Mouse (Mus musculus): Measurements from ENCODE around the gene Gm10309. TPM values are rescaled to one million over a fixed set of nuclear protein-coding genes. Genes with fewer than 3 reads are reported as not detected.

Gm10309 gene
- total and polyA plus RNA-seq, 2 experiments from 2014 or later: 0.30 TPM; not detected in 1

DNA sequence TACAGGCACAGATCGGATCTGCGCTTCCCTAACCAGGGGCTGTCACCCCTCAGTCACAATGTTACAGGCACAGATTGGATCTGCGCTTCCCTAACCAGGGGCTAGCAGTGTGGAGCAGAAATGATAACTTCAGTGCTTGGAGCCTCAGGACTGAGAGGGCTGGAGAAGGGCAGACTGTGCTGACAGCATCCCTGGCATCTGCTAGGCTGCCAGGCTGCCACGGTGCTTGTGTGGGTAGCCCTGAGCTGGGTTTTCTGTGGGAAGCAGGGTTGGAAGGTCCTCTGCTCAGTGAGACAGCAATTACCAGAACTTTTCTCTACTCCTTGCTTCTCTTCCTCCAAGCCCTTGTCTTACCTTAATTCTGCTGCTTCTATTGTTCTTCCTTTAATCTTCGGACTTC, 37.1 kb downstream of the Gm10309 start:
- Histone ChIP-seq H3K27ac (no peak overlapping the region), H3K4me2 (ENCODE audit: low read depth, low read length) (no peak overlapping the region), H3K9me3 (ENCODE audit: low read length) (no peaks in the 10 kb centered on the region), H3K4me3 (ENCODE audit: low read length) (no peak overlapping the region), H3K27me3 (ENCODE audit: insufficient read depth, low read length) (no peaks in the 10 kb centered on the region), H3K9ac (replicated peaks; ENCODE audit: low read length) (no peak overlapping the region), H3K36me3 (ENCODE audit: insufficient read depth, low read length) (no peaks in the 10 kb centered on the region), H3K4me1 (ENCODE audit: insufficient read depth, low read length) (peaks cover 13% of the 10 kb centered on the region; the same call in 1 of the 2 replicates)
- ATAC-seq (no peak), DNase-seq (ENCODE audit: low spot score) (no peak)
- no peak for TF ChIP-seq CTCF (IDR thresholded peaks at IDR 0.05; ENCODE audit: low read depth)
- WGBS: 61% methylated on average over 5 of the region's 5 CpGs

DNA sequence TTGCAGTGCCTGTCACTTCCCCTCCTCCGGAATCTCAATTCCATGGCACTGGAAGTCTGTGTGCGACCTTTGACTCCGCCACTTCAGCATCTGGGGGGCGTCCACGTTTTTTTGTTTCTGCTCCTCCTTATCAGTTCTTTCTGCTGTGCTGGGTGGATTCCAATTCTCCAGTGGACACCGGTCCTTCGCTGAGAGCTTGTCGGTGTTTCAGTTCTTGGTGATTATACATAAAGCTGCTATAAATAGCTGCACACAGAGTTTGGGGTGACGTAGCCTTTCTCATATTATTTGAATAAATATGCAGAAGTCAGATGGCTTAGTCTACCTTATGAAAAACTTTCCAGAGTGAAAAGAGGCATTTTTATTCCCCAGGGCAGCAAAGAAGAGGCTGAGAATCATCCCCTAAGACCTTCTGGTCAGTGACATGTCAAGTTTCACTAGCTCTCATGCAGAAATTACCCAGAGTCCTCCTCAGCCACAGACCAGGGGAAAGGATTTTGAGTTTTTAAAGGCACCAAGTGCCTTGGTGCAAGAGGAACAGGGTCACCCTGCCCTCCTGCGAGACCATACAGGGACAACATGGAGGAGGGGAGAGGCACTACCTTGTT, 37.6 kb downstream of the Gm10309 start:
- H3K27me3 ChIP-seq (ENCODE audit: insufficient read depth, low read length): no peaks in the 10 kb centered on the region
- H3K27ac ChIP-seq: no peak overlapping the region
- H3K4me3 ChIP-seq (ENCODE audit: low read length): no peak overlapping the region
- no peak overlapping the region for H3K4me2 ChIP-seq (ENCODE audit: low read depth, low read length)
- no peak overlapping the region for H3K9ac ChIP-seq (replicated peaks; ENCODE audit: low read length)
- H3K36me3 ChIP-seq (ENCODE audit: insufficient read depth, low read length): no peaks in the 10 kb centered on the region
- DNase-seq (ENCODE audit: low spot score) (no peak), ATAC-seq (no peak)
- H3K4me1 ChIP-seq (ENCODE audit: insufficient read depth, low read length): peaks cover 13% of the 10 kb centered on the region; the same call in 1 of the 2 replicates
- 50% methylated on average over 10 of the region's 10 CpGs for WGBS
- no peaks in the 10 kb centered on the region for H3K9me3 ChIP-seq (ENCODE audit: low read length)
- TF ChIP-seq CTCF (IDR thresholded peaks at IDR 0.05; ENCODE audit: low read depth): no peak

DNA sequence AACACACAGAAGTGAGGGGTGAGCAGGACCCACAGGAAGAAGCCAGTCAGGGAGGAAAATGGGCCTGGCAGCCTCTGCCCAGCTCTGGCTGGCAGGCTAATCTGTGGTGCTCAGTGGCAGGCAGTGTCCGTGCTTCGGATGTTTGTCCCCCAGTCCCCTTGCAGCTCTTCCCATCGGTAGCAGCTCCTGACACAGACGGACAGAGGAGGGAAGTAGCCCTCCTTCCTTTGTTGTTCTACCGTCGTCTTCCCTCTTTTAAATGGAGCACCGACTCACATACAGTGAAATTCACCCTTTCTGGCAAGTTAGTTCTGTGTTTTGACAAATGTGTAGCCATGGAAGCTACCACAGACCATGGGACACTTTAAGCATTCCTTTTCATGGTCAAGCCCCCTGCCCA, 38.2 kb downstream of the Gm10309 start:
- TF ChIP-seq CTCF (IDR thresholded peaks at IDR 0.05; ENCODE audit: low read depth): no peak
- no peaks in the 10 kb centered on the region for H3K36me3 ChIP-seq (ENCODE audit: insufficient read depth, low read length)
- DNase-seq (ENCODE audit: low spot score) (no peak), ATAC-seq (no peak)
- WGBS: 44% methylated on average over 7 of the region's 7 CpGs
- H3K9ac ChIP-seq (replicated peaks; ENCODE audit: low read length): no peak overlapping the region
- H3K27ac ChIP-seq: no peak overlapping the region
- H3K27me3 ChIP-seq (ENCODE audit: insufficient read depth, low read length): no peaks in the 10 kb centered on the region
- no peaks in the 10 kb centered on the region for H3K9me3 ChIP-seq (ENCODE audit: low read length)
- H3K4me3 ChIP-seq (ENCODE audit: low read length): no peak overlapping the region
- no peak overlapping the region for H3K4me2 ChIP-seq (ENCODE audit: low read depth, low read length)
- peaks cover 13% of the 10 kb centered on the region; the same call in 1 of the 2 replicates for H3K4me1 ChIP-seq (ENCODE audit: insufficient read depth, low read length)

DNA sequence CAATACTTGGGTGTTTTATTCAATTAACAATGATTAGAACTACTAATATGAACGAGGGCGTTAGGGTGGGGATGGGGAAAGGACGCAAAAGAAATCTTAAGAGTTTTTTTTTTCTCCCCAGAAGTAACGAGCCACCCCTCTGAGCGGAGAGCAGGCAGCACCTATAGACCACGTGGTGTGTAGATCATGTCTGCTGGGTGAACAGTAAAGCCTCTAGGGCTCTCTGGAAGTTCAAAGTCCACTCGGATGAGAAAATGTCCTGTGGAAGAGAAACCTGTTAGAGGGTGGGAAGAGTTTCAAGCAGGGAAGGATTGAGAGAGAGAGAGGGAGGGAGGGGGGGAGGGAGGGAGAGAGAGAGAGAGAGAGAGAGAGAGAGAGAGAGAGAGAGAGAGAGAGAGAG, 38.6 kb downstream of the Gm10309 start:
- peaks cover 13% of the 10 kb centered on the region; the same call in 1 of the 2 replicates for H3K4me1 ChIP-seq (ENCODE audit: insufficient read depth, low read length)
- no peaks in the 10 kb centered on the region for H3K27me3 ChIP-seq (ENCODE audit: insufficient read depth, low read length)
- no peaks in the 10 kb centered on the region for H3K9me3 ChIP-seq (ENCODE audit: low read length)
- no peak overlapping the region for H3K27ac ChIP-seq
- DNase-seq (ENCODE audit: low spot score) (no peak), ATAC-seq (no peak)
- 69% methylated on average over 7 of the region's 7 CpGs for WGBS
- no peaks in the 10 kb centered on the region for H3K36me3 ChIP-seq (ENCODE audit: insufficient read depth, low read length)
- H3K4me2 ChIP-seq (ENCODE audit: low read depth, low read length): no peak overlapping the region
- no peak overlapping the region for H3K4me3 ChIP-seq (ENCODE audit: low read length)
- H3K9ac ChIP-seq (replicated peaks; ENCODE audit: low read length): no peak overlapping the region
- no peak for TF ChIP-seq CTCF (IDR thresholded peaks at IDR 0.05; ENCODE audit: low read depth)

DNA sequence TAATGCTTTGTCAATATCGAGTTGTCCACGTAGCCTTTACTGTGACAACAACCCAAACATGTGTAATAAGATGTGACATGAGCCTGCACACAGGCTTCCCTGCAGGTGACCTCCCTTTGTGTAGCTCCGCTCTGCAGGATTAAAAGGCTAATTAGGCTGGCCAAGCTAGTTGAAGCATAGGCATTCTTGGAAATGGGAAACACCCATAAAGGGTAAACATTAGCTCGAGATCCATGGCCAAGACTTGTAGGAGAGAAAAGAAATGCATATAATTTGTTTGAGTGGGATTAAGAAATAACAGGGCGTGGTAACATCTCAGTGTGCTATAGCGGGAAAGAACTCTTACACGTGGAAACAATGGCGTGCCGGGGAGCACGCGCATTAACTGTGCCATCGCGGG, 39.2 kb downstream of the Gm10309 start:
- H3K36me3 ChIP-seq (ENCODE audit: insufficient read depth, low read length): no peaks in the 10 kb centered on the region
- no peak for ATAC-seq
- H3K4me1 ChIP-seq (ENCODE audit: insufficient read depth, low read length): peaks cover 13% of the 10 kb centered on the region; the same call in 1 of the 2 replicates
- no peak overlapping the region for H3K9ac ChIP-seq (replicated peaks; ENCODE audit: low read length)
- H3K27ac ChIP-seq: no peak overlapping the region
- WGBS: 46% methylated on average over 13 of the region's 13 CpGs
- H3K27me3 ChIP-seq (ENCODE audit: insufficient read depth, low read length): no peaks in the 10 kb centered on the region
- no peaks in the 10 kb centered on the region for H3K9me3 ChIP-seq (ENCODE audit: low read length)
- H3K4me2 ChIP-seq (ENCODE audit: low read depth, low read length): no peak overlapping the region
- no peak overlapping the region for H3K4me3 ChIP-seq (ENCODE audit: low read length)
- TF ChIP-seq CTCF (IDR thresholded peaks at IDR 0.05; ENCODE audit: low read depth): no peak
- no peak for DNase-seq (ENCODE audit: low spot score)

DNA sequence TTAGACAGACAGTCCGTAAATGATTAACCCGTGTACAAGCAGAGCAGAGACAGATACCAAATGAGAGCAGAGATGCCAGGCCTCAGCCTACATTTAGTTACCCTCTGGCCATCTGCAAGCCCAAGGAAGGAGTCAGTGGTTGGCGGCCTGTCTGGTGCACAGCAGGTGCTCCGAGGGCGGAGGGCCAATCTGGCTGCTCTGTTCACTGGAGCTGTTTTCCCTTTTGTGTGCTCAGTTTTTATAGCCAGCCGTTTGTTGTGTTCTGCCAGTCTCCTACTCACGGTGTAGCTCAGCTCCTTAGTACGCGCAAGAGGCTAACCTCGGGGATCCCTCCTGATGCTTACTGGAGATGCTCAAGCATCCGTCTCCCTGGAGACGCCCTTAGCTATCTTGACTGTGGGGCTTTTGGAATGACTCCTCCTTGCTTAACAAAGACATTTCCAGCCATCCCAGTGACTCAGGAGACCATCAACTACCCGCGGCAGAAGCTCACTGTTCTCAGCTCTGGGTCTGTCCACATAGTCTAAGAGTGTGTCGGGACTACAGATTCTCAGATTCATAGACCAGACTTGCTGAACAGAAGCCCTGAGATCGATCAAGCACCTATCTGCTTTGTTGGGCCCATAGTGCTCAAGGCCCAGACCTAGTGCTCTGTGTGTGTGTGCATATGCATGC, 40.2 kb downstream of the Gm10309 start:
- peak; percentile 68 for DNase-seq (ENCODE audit: low spot score)
- peak; percentile 65 for ATAC-seq

DNA sequence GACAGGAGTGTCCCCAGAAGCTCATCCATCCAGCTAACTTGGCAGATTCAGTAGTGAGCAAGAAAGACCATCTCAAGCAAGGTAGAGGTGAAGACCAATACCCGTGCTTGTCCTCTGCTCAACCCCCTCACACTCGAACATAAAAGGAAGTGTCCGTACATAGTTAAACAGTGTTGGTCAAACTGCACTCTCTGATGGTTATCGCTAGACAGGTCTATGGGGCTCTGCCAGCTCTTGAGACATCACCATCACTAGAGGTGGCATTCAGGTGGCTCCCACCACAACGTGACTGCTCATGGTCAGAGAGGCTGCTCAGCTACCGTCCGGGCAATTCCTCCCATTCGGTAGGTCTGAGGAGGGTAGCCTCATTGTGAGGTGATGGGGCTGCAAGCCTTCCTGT, 40.8 kb downstream of the Gm10309 start:
- no peak for DNase-seq (ENCODE audit: low spot score)
- H3K36me3 ChIP-seq (ENCODE audit: insufficient read depth, low read length): no peaks in the 10 kb centered on the region
- no peak overlapping the region for H3K4me2 ChIP-seq (ENCODE audit: low read depth, low read length)
- no peak for ATAC-seq
- 85% methylated on average over 8 of the region's 8 CpGs for WGBS
- peaks cover 16% of the 10 kb centered on the region; the same call in 1 of the 2 replicates for H3K4me1 ChIP-seq (ENCODE audit: insufficient read depth, low read length)
- no peak for TF ChIP-seq CTCF (IDR thresholded peaks at IDR 0.05; ENCODE audit: low read depth)
- H3K4me3 ChIP-seq (ENCODE audit: low read length): no peak overlapping the region
- H3K9me3 ChIP-seq (ENCODE audit: low read length): no peaks in the 10 kb centered on the region
- H3K9ac ChIP-seq (replicated peaks; ENCODE audit: low read length): no peak overlapping the region
- no peak overlapping the region for H3K27ac ChIP-seq
- no peaks in the 10 kb centered on the region for H3K27me3 ChIP-seq (ENCODE audit: insufficient read depth, low read length)

More for the DNA sequence above, 40.2 kb downstream of the Gm10309 start:
- Histone ChIP-seq H3K4me3 (ENCODE audit: low read length) (no peak overlapping the region), H3K27ac (peak overlapping the region; percentile 37), H3K4me2 (ENCODE audit: low read depth, low read length) (no peak overlapping the region), H3K9me3 (ENCODE audit: low read length) (no peaks in the 10 kb centered on the region), H3K27me3 (ENCODE audit: insufficient read depth, low read length) (no peaks in the 10 kb centered on the region), H3K4me1 (ENCODE audit: insufficient read depth, low read length) (peaks cover 16% of the 10 kb centered on the region; the same call in 1 of the 2 replicates), H3K9ac (replicated peaks; ENCODE audit: low read length) (no peak overlapping the region), H3K36me3 (ENCODE audit: insufficient read depth, low read length) (no peaks in the 10 kb centered on the region)
- no peak for TF ChIP-seq CTCF (IDR thresholded peaks at IDR 0.05; ENCODE audit: low read depth)
- 30% methylated on average over 16 of the region's 16 CpGs for WGBS
